ENCODE assay signal across 11 mouse cellular contexts in the genomic region with DNA sequence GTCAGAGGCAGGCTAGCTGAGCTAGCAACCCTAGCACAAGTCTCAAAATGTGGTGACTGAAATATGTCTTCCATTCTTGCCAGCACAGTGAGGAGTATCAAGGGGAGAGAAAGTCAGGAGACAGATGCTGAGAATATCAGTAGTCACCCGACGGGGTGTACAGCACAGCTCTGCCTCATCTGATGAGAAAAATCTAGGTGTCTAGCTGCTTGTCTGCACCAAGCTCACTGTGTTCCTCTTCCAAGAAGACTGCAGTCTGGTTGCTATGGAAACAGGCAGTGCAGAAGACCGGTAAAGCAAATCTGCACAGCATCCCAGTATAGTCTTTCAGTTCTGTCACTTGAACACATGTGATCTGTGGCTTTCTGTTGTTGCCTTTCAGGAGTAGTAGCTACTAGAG.
DNase-seq lines count a peak whose midpoint lies in the region; ATAC-seq and TF ChIP-seq lines count a peak whose summit lies in the region.
"Had no signal": no experiment of that assay in that cellular context is flagged by ENCODE, and none has a peak within 500 bp of the region (broad histone marks: within the 10 kb centered on the region; RNA-seq: fewer than 3 reads in every experiment).

No protein-coding gene starts in this region.

- H3K36me3 ChIP-seq in lung, embryonic 14.5 days (ENCODE audit: insufficient read depth): no peaks in the 10 kb centered on the region
- H3K36me3 ChIP-seq in forebrain, embryonic 14.5 days (ENCODE audit: control insufficient read depth, insufficient read depth, low read length): peaks cover 4% of the 10 kb centered on the region
- no peaks in the 10 kb centered on the region for H3K36me3 ChIP-seq in stomach, postnatal 0 days (ENCODE audit: control insufficient read depth, insufficient read depth, low read length)
- H3K36me3 ChIP-seq: heart, embryonic 10.5 days; limb, embryonic 15.5 days had no signal

- H3K4me2 ChIP-seq in lung, embryonic 14.5 days: no peak overlapping the region
- H3K4me2 ChIP-seq in forebrain, embryonic 14.5 days (ENCODE audit: low read length): no peak overlapping the region
- H3K4me2 ChIP-seq in stomach, postnatal 0 days (replicated peaks; ENCODE audit: low read depth): no peak overlapping the region
- H3K4me2 ChIP-seq: limb, embryonic 15.5 days had no signal

- intact Hi-C loops in left cerebral cortex, postnatal 14 days (cut with DNase I): no loop called here

- H3K27me3 ChIP-seq in lung, embryonic 14.5 days (ENCODE audit: insufficient read depth, low read length): no peaks in the 10 kb centered on the region
- no peaks in the 10 kb centered on the region for H3K27me3 ChIP-seq in forebrain, embryonic 14.5 days (replicated peaks; ENCODE audit: control insufficient read depth, insufficient read depth, low read length)
- no peaks in the 10 kb centered on the region for H3K27me3 ChIP-seq in stomach, postnatal 0 days (ENCODE audit: control insufficient read depth, insufficient read depth, low read length)
- H3K27me3 ChIP-seq: limb, embryonic 15.5 days had no signal

- no peak for TF ChIP-seq CTCF in lung, embryonic 14.5 days (IDR thresholded peaks at IDR 0.05; ENCODE audit: low read depth)
- TF ChIP-seq CTCF in stomach, postnatal 0 days (IDR thresholded peaks at IDR 0.05; ENCODE audit: low read depth): no peak

- H3K9ac ChIP-seq in lung, embryonic 14.5 days: no peak overlapping the region
- H3K9ac ChIP-seq in forebrain, embryonic 14.5 days (ENCODE audit: low read length): no peak overlapping the region
- H3K9ac ChIP-seq in stomach, postnatal 0 days (ENCODE audit: low read length): no peak overlapping the region
- H3K9ac ChIP-seq: limb, embryonic 15.5 days had no signal

- no peaks in the 10 kb centered on the region for H3K4me1 ChIP-seq in lung, embryonic 14.5 days (ENCODE audit: insufficient read depth)
- peaks cover 24% of the 10 kb centered on the region for H3K4me1 ChIP-seq in forebrain, embryonic 14.5 days (ENCODE audit: control insufficient read depth, insufficient read depth, low read length)
- H3K4me1 ChIP-seq in stomach, postnatal 0 days (replicated peaks; ENCODE audit: control insufficient read depth, insufficient read depth): no peaks in the 10 kb centered on the region
- H3K4me1 ChIP-seq: heart, embryonic 10.5 days; limb, embryonic 15.5 days had no signal

- H3K9me3 ChIP-seq in lung, embryonic 14.5 days (ENCODE audit: low read depth, low read length): no peaks in the 10 kb centered on the region
- H3K9me3 ChIP-seq in forebrain, embryonic 14.5 days (replicated peaks; ENCODE audit: control insufficient read depth, low read length): no peaks in the 10 kb centered on the region
- no peaks in the 10 kb centered on the region for H3K9me3 ChIP-seq in stomach, postnatal 0 days (ENCODE audit: control insufficient read depth, low read length)
- H3K9me3 ChIP-seq: heart, embryonic 10.5 days; limb, embryonic 15.5 days had no signal

- ATAC-seq in lung, embryonic 14.5 days (ENCODE audit: insufficient read depth): no peak
- ATAC-seq in forebrain, embryonic 14.5 days: peak; percentile 86
- ATAC-seq in stomach, postnatal 0 days (ENCODE audit: low FRiP score, low TSS enrichment): no peak

- WGBS in lung, embryonic 14.5 days: 49% methylated on average over 3 of the region's 3 CpGs
- 46% methylated on average over 3 of the region's 3 CpGs for WGBS in forebrain, embryonic 14.5 days
- 60% methylated on average over 3 of the region's 3 CpGs for WGBS in stomach, postnatal 0 days

- H3K4me3 ChIP-seq in lung, embryonic 14.5 days (ENCODE audit: low read depth, low read length): no peak overlapping the region
- H3K4me3 ChIP-seq in forebrain, embryonic 14.5 days (ENCODE audit: low read depth, low read length): no peak overlapping the region
- H3K4me3 ChIP-seq in stomach, postnatal 0 days (ENCODE audit: low read depth, low read length): no peak overlapping the region
- H3K4me3 ChIP-seq: heart, embryonic 10.5 days; limb, embryonic 15.5 days had no signal

- TF ChIP-seq EP300 in stomach, postnatal 0 days (optimal IDR thresholded peaks at IDR 0.05): no peak

- no peak overlapping the region for H3K27ac ChIP-seq in lung, embryonic 14.5 days (ENCODE audit: low read depth)
- peak overlapping the region; percentile 58 for H3K27ac ChIP-seq in forebrain, embryonic 14.5 days (ENCODE audit: low read depth, low read length)
- H3K27ac ChIP-seq in stomach, postnatal 0 days (replicated peaks): no peak overlapping the region
- H3K27ac ChIP-seq: heart, embryonic 10.5 days; limb, embryonic 15.5 days had no signal

- DNase-seq in lung, embryonic 14.5 days: peak; percentile 9
- DNase-seq in lung, postnatal 4 days: no peak
- DNase-seq in forebrain, embryonic 14.5 days (ENCODE audit: low spot score): peak; percentile 92
- peak; percentile 70 to 92 for DNase-seq in left cerebral cortex, postnatal 14 days (ENCODE audit: low spot score in 2 of 2)
- peak; percentile 55 to 79 for DNase-seq in right cerebral cortex, postnatal 36 days (ENCODE audit: low spot score in 2 of 2)
- DNase-seq in liver: no peak
- DNase-seq in stomach, postnatal 0 days (ENCODE audit: low spot score): no peak
- DNase-seq: kidney, adult 8-10 months; thymus, postnatal 25 days had no signal

Comparison
In these comparisons a context has a peak if more than half of its experiments do, and no peak if none do; other contexts are left out.
1. DNase-seq: peak in lung, embryonic 14.5 days (single experiment), forebrain, embryonic 14.5 days (single experiment), left cerebral cortex, postnatal 14 days (2 of 2) and right cerebral cortex, postnatal 36 days (2 of 2); none in lung, postnatal 4 days (0 of 2), liver (single experiment) and stomach, postnatal 0 days (single experiment).